In the genomic region with DNA sequence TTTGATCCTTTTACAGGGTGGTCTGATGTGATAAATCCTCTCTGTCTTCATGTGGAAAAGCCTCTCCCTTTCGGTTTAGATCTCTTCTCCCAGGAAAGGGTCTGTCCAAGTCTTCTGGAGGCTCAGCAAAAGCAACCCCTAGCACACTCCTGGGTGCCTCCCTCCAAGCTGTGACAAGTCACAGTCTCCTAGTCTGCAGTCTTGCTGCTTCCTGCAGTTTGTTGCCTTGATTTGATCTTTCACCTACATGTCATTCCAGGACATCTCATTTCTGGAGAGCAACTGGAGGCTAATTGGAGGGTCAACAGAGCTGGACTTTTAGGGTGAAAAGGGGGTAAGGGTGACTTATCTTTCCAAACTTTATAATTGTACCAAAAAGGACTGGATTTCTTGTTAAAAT, we compare ENCODE assay signal across 17 mouse cellular contexts. TPM values are rescaled to one million over a fixed set of nuclear protein-coding genes. Genes with fewer than 3 reads are reported as not detected.
DNase-seq lines count a peak whose midpoint lies in the region; ATAC-seq and TF ChIP-seq lines count a peak whose summit lies in the region.
"Had no signal": no experiment of that assay in that cellular context is flagged by ENCODE, and none has a peak within 500 bp of the region (broad histone marks: within the 10 kb centered on the region; RNA-seq: fewer than 3 reads in every experiment).

No protein-coding gene starts in this region.

- intact Hi-C loops in heart, postnatal 25 days (cut with DNase I), result no loop called here

- 0 out of 2 replicates have a peak, but pooled peaks cover 3% of the 10 kb centered on the region for H3K9me3 ChIP-seq in heart, embryonic 10.5 days
- no peaks in the 10 kb centered on the region for H3K9me3 ChIP-seq in stomach, embryonic 16.5 days (replicated peaks; ENCODE audit: control insufficient read depth, low read length)
- no peaks in the 10 kb centered on the region for H3K9me3 ChIP-seq in forebrain, embryonic 16.5 days (ENCODE audit: control insufficient read depth, low read length)
- H3K9me3 ChIP-seq: forebrain, embryonic 12.5 days had no signal

- H3K4me1 ChIP-seq in heart, embryonic 10.5 days, result peaks cover 25% of the 10 kb centered on the region
- H3K4me1 ChIP-seq in spleen, adult 2 months (ENCODE audit: control insufficient read depth, insufficient read depth, insufficient read length), result no peaks in the 10 kb centered on the region
- peaks cover 25% of the 10 kb centered on the region for H3K4me1 ChIP-seq in stomach, embryonic 16.5 days (ENCODE audit: control insufficient read depth, insufficient read depth, low read length)
- no peaks in the 10 kb centered on the region for H3K4me1 ChIP-seq in forebrain, embryonic 16.5 days (replicated peaks; ENCODE audit: control insufficient read depth, insufficient read depth, low read length)
- H3K4me1 ChIP-seq: forebrain, embryonic 12.5 days had no signal

- no peak for ATAC-seq in stomach, embryonic 16.5 days (ENCODE audit: insufficient read depth, low FRiP score)
- ATAC-seq in forebrain, embryonic 16.5 days, result no peak
- ATAC-seq: inflammation-experienced regulatory T-cells, adult 6 months had no signal

- WGBS in heart, embryonic 10.5 days, result 45% methylated on average over 1 of the region's 1 CpGs
- 33% methylated on average over 1 of the region's 1 CpGs for WGBS in spleen, adult 2 months
- 26% methylated on average over 1 of the region's 1 CpGs for WGBS in stomach, embryonic 16.5 days
- WGBS in forebrain, embryonic 16.5 days, result 79% methylated on average over 1 of the region's 1 CpGs

- no peaks in the 10 kb centered on the region for H3K36me3 ChIP-seq in heart, embryonic 10.5 days
- no peaks in the 10 kb centered on the region for H3K36me3 ChIP-seq in spleen, adult 2 months (ENCODE audit: control insufficient read depth, insufficient read depth, low read length)
- no peaks in the 10 kb centered on the region for H3K36me3 ChIP-seq in stomach, embryonic 16.5 days (ENCODE audit: control insufficient read depth, insufficient read depth, low read length)
- no peaks in the 10 kb centered on the region for H3K36me3 ChIP-seq in forebrain, embryonic 16.5 days (ENCODE audit: control insufficient read depth, insufficient read depth)
- H3K36me3 ChIP-seq: forebrain, embryonic 12.5 days had no signal

- no peaks in the 10 kb centered on the region for H3K27me3 ChIP-seq in heart, embryonic 10.5 days (ENCODE audit: insufficient read depth, poor library complexity, severe bottlenecking)
- H3K27me3 ChIP-seq in spleen, adult 2 months (ENCODE audit: control insufficient read depth, insufficient read depth, low read length), result no peaks in the 10 kb centered on the region
- no peaks in the 10 kb centered on the region for H3K27me3 ChIP-seq in stomach, embryonic 16.5 days (ENCODE audit: control insufficient read depth, insufficient read depth, low read length)
- H3K27me3 ChIP-seq in forebrain, embryonic 16.5 days (replicated peaks; ENCODE audit: control insufficient read depth, insufficient read depth, low read length), result no peaks in the 10 kb centered on the region
- H3K27me3 ChIP-seq: forebrain, embryonic 12.5 days; megakaryocyte, embryonic 14.5 days had no signal

- H3K4me3 ChIP-seq in heart, embryonic 10.5 days, result no peak overlapping the region
- H3K4me3 ChIP-seq in spleen, adult 2 months (ENCODE audit: extremely low read depth, insufficient read depth, insufficient read length), result no peak overlapping the region
- no peak overlapping the region for H3K4me3 ChIP-seq in stomach, embryonic 16.5 days (replicated peaks; ENCODE audit: low read length)
- H3K4me3 ChIP-seq in forebrain, embryonic 16.5 days (replicated peaks; ENCODE audit: low read length), result no peak overlapping the region
- H3K4me3 ChIP-seq: forebrain, embryonic 12.5 days; megakaryocyte, embryonic 14.5 days had no signal

- no peak for TF ChIP-seq POLR2A in spleen, adult 2 months (IDR thresholded peaks at IDR 0.05; ENCODE audit: low read depth, low read length)

- TF ChIP-seq CTCF in spleen, adult 2 months (IDR thresholded peaks at IDR 0.05; ENCODE audit: extremely low read depth, insufficient read depth, insufficient read length, insufficient replicate concordance), result no peak

- peak overlapping the region; percentile 38; the same call in 1 of the 2 replicates for H3K9ac ChIP-seq in stomach, embryonic 16.5 days (ENCODE audit: low read length)
- no peak overlapping the region for H3K9ac ChIP-seq in forebrain, embryonic 16.5 days (replicated peaks; ENCODE audit: low read depth, low read length)
- H3K9ac ChIP-seq: forebrain, embryonic 12.5 days had no signal

- H3K4me2 ChIP-seq in stomach, embryonic 16.5 days (ENCODE audit: low read depth, low read length), result no peak overlapping the region
- H3K4me2 ChIP-seq in forebrain, embryonic 16.5 days (ENCODE audit: low read length), result no peak overlapping the region
- H3K4me2 ChIP-seq: forebrain, embryonic 12.5 days had no signal

- no peak for DNase-seq in heart, embryonic 10.5 days (ENCODE audit: low spot score)
- DNase-seq in heart, postnatal 25 days (ENCODE audit: low spot score), result no peak
- no peak for DNase-seq in spleen, adult 2 months (ENCODE audit: low read depth in 1 of 2, low spot score in 2 of 2)
- DNase-seq in spleen, postnatal 14 days (ENCODE audit: low spot score in 2 of 2), result no peak
- peak; percentile 6 to 45 for DNase-seq in kidney, postnatal 25 days
- DNase-seq in frontal cortex, adult 2 months (ENCODE audit: extremely low spot score in 1 of 2, low spot score in 1 of 2), result no peak
- DNase-seq: cerebellum, postnatal 14 days; retina, postnatal 1 day had no signal

- peak overlapping the region; percentile 56; the same call in 1 of the 2 replicates for H3K27ac ChIP-seq in heart, embryonic 10.5 days
- peak overlapping the region; percentile 9; the same call in 1 of the 2 replicates for H3K27ac ChIP-seq in spleen, adult 2 months (ENCODE audit: insufficient read depth, low read length)
- H3K27ac ChIP-seq in stomach, embryonic 16.5 days (ENCODE audit: low read length), result peak overlapping the region; percentile 75
- H3K27ac ChIP-seq in forebrain, embryonic 16.5 days (ENCODE audit: low read length), result no peak overlapping the region
- H3K27ac ChIP-seq: forebrain, embryonic 12.5 days had no signal

RNA-seq across cellular contexts. Expression of gene Gm5269, which starts 24.8 kb away (rescaled TPM):
- polyA plus RNA-seq in heart, embryonic 10.5 days (2016; fragmentation: Nextera tagmentation; extraction: Ambion mirVana), result not detected in 2 replicates
- not detected for total RNA-seq in heart, postnatal 25 days (2021)
- not detected in 2 replicates for polyA plus RNA-seq in spleen, adult 2 months (2012; rRNA removed)
- not detected in 2 replicates for polyA plus RNA-seq in stomach, embryonic 16.5 days (2015; fragmentation: Nextera tagmentation; extraction: Ambion mirVana)
- not detected in 2 replicates for polyA plus RNA-seq in frontal cortex, adult 2 months (2012; rRNA removed)
- not detected in 2 replicates for polyA plus RNA-seq in forebrain, embryonic 16.5 days (2015; fragmentation: Nextera tagmentation; extraction: Ambion mirVana)
- total RNA-seq: gastrocnemius, postnatal 4 days; left cerebral cortex, adult 18-20 months had no signal
- polyA plus RNA-seq: brain, embryonic 14.5 days; forebrain, embryonic 12.5 days; inflammation-experienced regulatory T-cells, adult 6 months; neural tube, embryonic 11.5 days had no signal

Comparison
In these comparisons a context has a peak if more than half of its experiments do, and no peak if none do; other contexts are left out.
1. DNase-seq: peak in kidney, postnatal 25 days (2 of 2); none in heart, embryonic 10.5 days (single experiment), heart, postnatal 25 days (single experiment), spleen, adult 2 months (0 of 2), spleen, postnatal 14 days (0 of 2) and frontal cortex, adult 2 months (0 of 2).